In genomic region chr17:83074893-83075292, GRCm38 (mm10) we compare ENCODE assay signal across 22 mouse cellular contexts.
DNase-seq lines count a peak whose midpoint lies in the region; ATAC-seq and TF ChIP-seq lines count a peak whose summit lies in the region.
"Had no signal": no experiment of that assay in that cellular context is flagged by ENCODE, and none has a peak within 500 bp of the region (broad histone marks: within the 10 kb centered on the region; RNA-seq: fewer than 3 reads in every experiment).

No protein-coding gene starts in this region.

- no peak overlapping the region for H3K4me3 ChIP-seq in heart, postnatal 0 days (ENCODE audit: low read depth, low read length)
- H3K4me3 ChIP-seq in thymus, adult 2 months (ENCODE audit: control insufficient read depth, insufficient read depth, low read length) = no peak overlapping the region
- H3K4me3 ChIP-seq: forebrain, embryonic 10.5 days; hindbrain, embryonic 13.5 days; layer of hippocampus, adult 2 months; liver, embryonic 12.5 days; midbrain, embryonic 12.5 days; myocyte had no signal

- DNase-seq in heart, postnatal 0 days (ENCODE audit: low spot score) = peak; percentile 34
- DNase-seq in heart, adult 8-10 months (ENCODE audit: low spot score) = no peak
- DNase-seq in Muller cell, postnatal 12 days (ENCODE audit: inconsistent ontology term) = peak; percentile 91
- peak; percentile 30 to 39 for DNase-seq in lung, postnatal 4 days
- no peak for DNase-seq in cerebellum, adult 8-10 months
- no peak for DNase-seq in right cerebral cortex, postnatal 14 days
- no peak for DNase-seq in thymus, adult 2 months
- DNase-seq: cerebellum, adult 18-20 months; gastrocnemius, postnatal 14 days; retina, postnatal 1 day; thymus, postnatal 14 days had no signal

- no peaks in the 10 kb centered on the region for H3K27me3 ChIP-seq in heart, postnatal 0 days (ENCODE audit: control insufficient read depth, insufficient read depth, low read length)
- H3K27me3 ChIP-seq in thymus, adult 2 months (ENCODE audit: control insufficient read depth, insufficient read depth, low read length) = no peaks in the 10 kb centered on the region; the same call in 1 of the 2 replicates

- no peak overlapping the region for H3K4me2 ChIP-seq in heart, postnatal 0 days (ENCODE audit: low read depth, low read length)
- H3K4me2 ChIP-seq: hindbrain, embryonic 13.5 days; liver, embryonic 12.5 days; midbrain, embryonic 12.5 days had no signal

- no peak overlapping the region for H3K9ac ChIP-seq in heart, postnatal 0 days (replicated peaks; ENCODE audit: low read depth, low read length)
- H3K9ac ChIP-seq: hindbrain, embryonic 13.5 days; liver, embryonic 12.5 days; midbrain, embryonic 12.5 days had no signal

- WGBS in heart, postnatal 0 days = 42% methylated on average over 5 of the region's 5 CpGs
- 72% methylated on average over 5 of the region's 5 CpGs for WGBS in thymus, adult 2 months

- peaks cover 32% of the 10 kb centered on the region for H3K4me1 ChIP-seq in heart, postnatal 0 days (ENCODE audit: control insufficient read depth, insufficient read depth)
- no peaks in the 10 kb centered on the region; the same call in 1 of the 2 replicates for H3K4me1 ChIP-seq in thymus, adult 2 months (replicated peaks; ENCODE audit: control insufficient read depth, insufficient read depth, low read length)

- TF ChIP-seq EP300 in heart, postnatal 0 days (IDR thresholded peaks at IDR 0.05; ENCODE audit: low read depth) = no peak

- no peak for TF ChIP-seq POLR2A in thymus, adult 2 months (IDR thresholded peaks at IDR 0.05; ENCODE audit: control insufficient read depth, extremely low read depth, insufficient read depth, low read length, poor library complexity)

- no peak for ATAC-seq in heart, postnatal 0 days (ENCODE audit: insufficient read depth, low read depth)
- ATAC-seq in common myeloid progenitor, adult 5-6 weeks (replicated peaks; ENCODE audit: low read depth, poor library complexity, severe bottlenecking) = 0 out of 2 replicates have a peak, but pooled peaks have one; percentile 45
- ATAC-seq: CD4-positive, CD25-positive, alpha-beta regulatory T cell, adult 4 months; intestine, postnatal 0 days; liver, embryonic 12.5 days had no signal

- no peak overlapping the region for H3K27ac ChIP-seq in heart, postnatal 0 days (ENCODE audit: low read depth)
- no peak overlapping the region for H3K27ac ChIP-seq in thymus, adult 2 months (ENCODE audit: control insufficient read depth, insufficient read depth, low read length)
- H3K27ac ChIP-seq: forebrain, embryonic 10.5 days; hindbrain, embryonic 13.5 days; kidney, postnatal 0 days; layer of hippocampus, adult 2 months; liver, embryonic 12.5 days; midbrain, embryonic 12.5 days had no signal

- H3K36me3 ChIP-seq in heart, postnatal 0 days (replicated peaks; ENCODE audit: control insufficient read depth, insufficient read depth, low read length) = no peaks in the 10 kb centered on the region
- H3K36me3 ChIP-seq in thymus, adult 2 months (ENCODE audit: control insufficient read depth, insufficient read depth, low read length) = no peaks in the 10 kb centered on the region
- H3K36me3 ChIP-seq: forebrain, embryonic 10.5 days; G1E; hindbrain, embryonic 13.5 days; liver, embryonic 12.5 days; midbrain, embryonic 12.5 days had no signal

- TF ChIP-seq CTCF in heart, postnatal 0 days (IDR thresholded peaks at IDR 0.05; ENCODE audit: low read depth) = no peak
- TF ChIP-seq CTCF in thymus, adult 2 months (IDR thresholded peaks at IDR 0.05; ENCODE audit: borderline replicate concordance, control insufficient read depth, extremely low read depth, insufficient read depth, low read length, poor library complexity) = no peak

- H3K9me3 ChIP-seq in heart, postnatal 0 days (replicated peaks; ENCODE audit: control insufficient read depth, low read length) = 0 out of 2 replicates have a peak, but pooled peaks cover 1% of the 10 kb centered on the region
- H3K9me3 ChIP-seq: hindbrain, embryonic 13.5 days; liver, embryonic 12.5 days; midbrain, embryonic 12.5 days had no signal

Comparison
In these comparisons a context has a peak if more than half of its experiments do, and no peak if none do; other contexts are left out.
1. DNase-seq: peak in heart, postnatal 0 days (single experiment), Muller cell, postnatal 12 days (single experiment) and lung, postnatal 4 days (2 of 2); none in heart, adult 8-10 months (single experiment), cerebellum, adult 8-10 months (single experiment), right cerebral cortex, postnatal 14 days (single experiment) and thymus, adult 2 months (single experiment).